Mouse (Mus musculus) fat pad, adult 2 months (tissue): ENCODE measurements around the gene Cbwd1.

ENCODE experiments used
- DNase-seq: peaks from one replicate; pipeline ENCODE4 v3.0.0-alpha.2; 2011; ENCODE audit warnings: low read depth, low spot score; ENCODE audit errors: extremely low read depth

Gene Cbwd1

DNA sequence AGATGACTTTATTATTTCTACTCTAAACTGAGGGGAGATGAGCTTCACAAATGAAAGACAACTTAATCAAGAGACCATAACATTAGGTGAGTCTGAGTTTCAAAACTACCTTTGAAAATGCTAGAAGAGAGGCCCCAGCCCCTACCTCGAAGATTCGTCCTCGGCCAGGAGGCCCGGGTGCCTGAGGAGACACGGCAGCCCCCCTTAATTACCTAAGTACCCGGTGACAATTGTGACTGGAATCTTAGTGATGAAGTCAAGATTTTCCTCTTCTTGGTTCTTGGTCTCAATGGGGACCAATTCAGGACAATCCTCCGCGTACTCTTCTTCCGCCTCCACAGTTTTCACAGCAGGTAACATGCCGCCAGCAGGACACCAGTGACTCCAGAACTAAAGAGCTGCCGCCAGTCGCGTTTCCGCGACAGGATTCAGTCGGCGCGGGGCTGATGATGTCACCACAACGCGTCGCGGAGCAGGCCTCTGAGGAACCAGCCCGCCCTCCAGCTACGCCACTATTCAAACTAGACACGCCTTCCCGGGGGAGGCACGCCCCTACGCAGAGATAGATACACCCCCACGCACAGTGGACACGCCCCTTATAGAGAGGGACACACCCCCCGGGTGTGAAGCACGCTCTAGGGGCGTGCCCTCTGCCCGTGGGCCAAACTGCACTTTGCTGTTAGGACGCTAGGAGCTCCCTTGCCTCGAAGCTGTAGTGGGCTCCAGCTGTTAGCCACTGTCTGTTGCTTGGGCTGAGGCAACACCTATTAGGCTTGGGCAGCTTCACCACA, at the start of gene Cbwd1:
Cbwd1 (minus strand) TSS at position 439 of the 791 bp plus-strand sequence.
- DNase-seq, result peak; percentile 82

DNA sequence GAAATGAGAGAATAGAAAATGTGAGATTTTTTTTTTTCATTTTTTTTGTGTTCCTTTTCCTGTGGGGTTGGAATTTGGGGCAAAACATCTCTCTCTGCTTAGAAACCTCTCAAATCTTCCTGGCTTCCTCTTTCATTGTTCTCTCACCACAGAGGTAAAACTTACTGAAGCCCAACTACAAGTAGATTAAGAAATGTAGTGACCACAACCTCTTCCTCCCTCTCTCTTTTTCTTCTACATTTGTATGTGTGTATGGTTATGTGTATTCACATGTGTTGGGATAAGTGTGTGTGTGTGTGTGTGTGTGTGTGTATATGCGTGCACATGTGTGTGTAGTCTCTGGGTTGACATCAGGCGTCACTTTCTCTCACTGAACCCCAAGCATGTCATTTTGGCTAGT, 47.1 kb upstream of the Cbwd1 start:
- no peak for DNase-seq

DNA sequence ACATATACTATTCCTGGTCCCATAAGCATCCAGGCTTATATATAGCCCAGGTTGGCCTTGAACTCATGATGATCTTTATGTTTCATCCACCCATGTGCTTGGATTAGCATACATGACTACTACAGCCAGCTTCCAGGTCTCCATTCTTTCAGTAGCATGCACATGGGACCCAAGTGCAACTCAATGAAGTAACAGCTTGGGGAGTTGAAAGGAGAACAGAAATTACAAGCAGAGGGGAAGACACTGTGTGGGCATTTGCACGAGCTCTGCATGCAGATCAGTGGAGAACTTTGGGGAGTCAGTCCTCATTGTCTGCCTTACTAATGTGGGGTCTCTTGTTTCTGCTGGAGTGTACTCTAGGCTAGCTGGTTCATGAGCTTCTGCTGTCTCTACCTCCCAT, 45.3 kb upstream of the Cbwd1 start:
- no peak for DNase-seq

DNA sequence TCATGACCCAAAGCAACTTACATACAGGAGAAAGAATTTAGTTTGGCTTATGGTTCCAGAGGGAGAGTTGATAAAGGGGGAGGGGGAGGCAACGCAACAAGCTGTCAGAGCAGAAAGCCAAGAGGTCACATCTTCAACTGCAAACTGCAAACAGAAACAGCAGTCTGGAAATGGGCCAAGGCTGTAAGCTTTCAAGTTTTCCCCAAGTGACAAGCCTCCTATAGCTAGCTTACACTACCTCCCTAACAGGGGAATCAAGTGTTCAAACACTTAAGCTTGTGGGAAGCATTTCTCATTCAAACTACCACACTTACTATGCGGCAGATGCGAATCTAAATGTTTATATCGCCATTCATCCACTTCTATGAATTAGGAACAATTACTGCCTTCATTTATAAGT, 42.4 kb upstream of the Cbwd1 start:
- no peak for DNase-seq

DNA sequence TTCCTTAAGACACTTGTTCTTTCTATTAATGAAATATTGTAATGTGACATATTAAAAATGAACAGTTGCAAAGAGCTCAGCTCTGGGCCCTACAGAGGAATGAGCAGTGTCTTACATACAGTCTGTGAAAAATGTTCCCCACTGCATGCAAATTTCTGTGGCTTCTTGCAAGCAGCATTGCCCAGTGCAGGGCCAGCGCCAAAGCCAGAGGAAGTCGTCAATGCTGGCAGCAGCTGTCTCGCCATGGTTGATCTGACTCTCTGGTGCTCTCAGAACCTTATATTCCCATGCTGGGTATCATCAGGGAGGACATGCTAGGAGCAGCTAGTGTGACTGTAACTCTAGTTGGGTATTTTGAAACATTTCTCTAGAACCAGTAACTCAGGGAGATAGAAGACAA, 41.4 kb upstream of the Cbwd1 start:
- DNase-seq, result no peak

DNA sequence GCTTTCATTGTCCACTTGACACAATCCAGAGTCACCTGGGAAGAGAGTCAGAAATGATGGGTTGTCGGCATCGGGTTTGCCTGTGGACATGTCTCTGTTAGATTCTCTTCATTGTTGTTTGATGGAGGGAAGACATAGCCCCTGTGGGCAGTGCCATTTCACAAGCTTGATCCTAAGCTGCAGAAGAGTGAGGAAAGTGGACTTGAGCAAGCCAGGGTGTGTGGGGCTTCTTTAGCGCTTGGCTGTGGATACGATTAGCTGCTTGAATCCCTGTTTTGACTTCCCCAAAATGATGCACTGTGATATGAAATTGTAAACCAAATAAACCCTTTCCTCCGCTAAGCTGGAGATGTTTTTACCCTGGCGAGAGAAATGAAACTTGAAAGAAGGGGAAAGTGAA, 40.6 kb upstream of the Cbwd1 start:
- no peak for DNase-seq

DNA sequence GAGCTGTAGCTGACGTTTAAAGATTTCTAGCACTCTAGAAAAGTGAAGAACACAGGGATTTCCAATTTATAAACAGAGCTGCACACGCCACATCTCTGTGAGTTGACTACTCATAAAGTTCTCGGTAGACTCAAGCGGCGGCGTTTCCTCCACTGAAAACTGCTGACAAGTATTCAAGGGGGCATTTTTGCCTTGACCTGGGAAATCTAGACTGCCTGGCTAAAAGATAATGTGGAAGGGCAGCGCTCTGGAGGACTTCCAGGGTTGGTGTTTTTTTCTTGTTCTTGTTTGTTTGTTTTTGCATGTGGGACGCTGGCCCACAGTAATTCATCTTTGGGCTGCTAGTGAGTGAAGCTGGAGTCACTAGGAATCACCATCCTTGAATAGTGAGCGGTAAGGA, 38.7 kb upstream of the Cbwd1 start:
- no peak for DNase-seq

DNA sequence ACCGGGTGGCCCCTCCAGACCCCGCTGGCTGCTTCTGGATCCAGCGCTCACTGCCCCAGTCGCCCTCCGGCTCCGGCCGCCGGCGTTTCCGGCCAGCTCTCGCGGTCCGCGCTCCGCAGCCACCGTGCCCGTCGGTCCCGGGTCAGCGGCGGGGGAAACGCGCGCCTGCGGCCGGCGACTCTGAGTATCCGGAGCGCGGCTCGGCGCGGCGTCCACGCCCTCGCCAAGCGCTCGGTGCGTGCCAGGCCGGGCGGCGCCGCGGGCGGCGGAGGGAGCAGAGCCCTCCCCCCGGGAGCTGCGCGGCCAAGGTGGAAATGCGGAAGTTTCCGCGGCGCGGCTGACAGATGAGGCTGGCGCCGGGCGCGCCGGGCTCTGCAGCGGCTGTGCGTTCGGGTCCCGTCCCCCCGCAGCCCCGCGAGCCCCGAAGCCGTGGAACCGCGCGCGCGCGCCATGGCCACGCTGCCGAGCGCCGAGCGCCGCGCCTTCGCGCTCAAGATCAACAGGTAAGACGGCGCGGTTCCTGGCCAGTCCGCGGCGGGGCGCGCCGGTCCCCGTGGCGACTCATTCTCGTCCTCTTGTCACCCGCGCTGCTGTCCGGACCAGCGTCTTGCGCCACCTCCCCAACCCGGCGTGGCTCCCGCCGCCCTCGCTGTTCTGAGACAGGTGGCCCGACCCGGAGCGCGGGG, 37.9 kb upstream of the Cbwd1 start, which contains the start of gene Dock8:
Dock8 (plus strand) TSS at position 334 of the 686 bp plus-strand sequence.
- no peak for DNase-seq

DNA sequence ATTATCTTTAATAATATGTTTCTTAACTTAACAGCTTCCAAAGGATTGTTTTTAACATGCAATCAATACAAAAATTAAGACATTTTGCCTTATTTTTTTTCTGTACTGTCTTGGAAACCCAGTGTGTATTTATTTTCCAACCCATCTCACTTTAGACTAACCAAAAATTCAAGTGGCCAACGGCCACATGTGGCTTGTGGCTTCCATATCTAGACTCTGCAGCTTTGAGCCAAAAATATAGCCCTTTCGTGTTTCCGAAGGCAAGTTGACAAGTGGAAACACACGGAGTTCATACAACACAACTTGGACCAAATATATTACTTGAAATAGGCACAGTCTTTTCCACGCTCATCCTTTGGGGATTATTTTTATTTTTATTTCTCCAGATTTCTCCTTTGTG, 37.2 kb upstream of the Cbwd1 start:
- DNase-seq, result no peak

DNA sequence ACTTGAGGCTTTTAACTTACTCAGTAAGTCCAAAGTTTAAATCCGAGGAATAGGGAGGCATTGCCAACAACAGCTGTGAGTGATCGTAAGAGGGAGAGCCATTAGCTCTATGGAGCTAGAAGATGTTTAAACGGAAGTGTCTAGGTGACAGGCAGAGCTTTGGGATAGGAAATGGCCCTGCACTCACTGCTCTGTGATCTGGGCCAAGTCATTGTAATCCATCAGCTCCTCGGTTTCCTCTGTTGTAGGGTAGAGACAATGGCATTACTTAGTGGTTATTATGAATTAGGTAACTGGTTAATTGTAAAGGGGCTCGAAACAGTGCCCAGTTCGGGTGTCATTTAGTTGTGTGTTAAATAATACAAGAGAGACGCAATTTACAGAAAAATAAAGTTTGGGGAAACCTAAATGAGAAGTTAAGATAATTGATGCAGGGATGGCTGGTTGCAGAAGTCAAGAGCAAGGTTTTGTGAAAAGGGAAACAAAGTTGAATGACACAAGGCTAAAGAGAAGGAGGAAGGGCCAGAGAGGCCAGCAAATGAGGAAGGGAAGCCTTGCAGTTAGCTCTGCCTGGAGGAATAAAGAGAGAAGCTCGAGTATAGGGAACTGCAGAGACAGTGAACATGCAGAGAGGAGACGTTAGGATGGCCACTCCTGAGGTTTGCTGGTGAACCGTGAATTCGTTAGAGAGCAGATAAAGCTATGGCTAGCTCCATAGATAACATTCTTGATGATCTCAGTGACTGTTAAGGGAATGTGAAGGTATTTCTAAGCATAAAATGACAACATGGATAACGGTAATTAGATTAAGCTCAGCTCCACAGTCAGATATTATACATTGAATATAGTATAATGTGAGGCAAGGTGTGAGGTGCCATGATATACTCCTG, 35.6 kb upstream of the Cbwd1 start:
- no peak for DNase-seq

DNA sequence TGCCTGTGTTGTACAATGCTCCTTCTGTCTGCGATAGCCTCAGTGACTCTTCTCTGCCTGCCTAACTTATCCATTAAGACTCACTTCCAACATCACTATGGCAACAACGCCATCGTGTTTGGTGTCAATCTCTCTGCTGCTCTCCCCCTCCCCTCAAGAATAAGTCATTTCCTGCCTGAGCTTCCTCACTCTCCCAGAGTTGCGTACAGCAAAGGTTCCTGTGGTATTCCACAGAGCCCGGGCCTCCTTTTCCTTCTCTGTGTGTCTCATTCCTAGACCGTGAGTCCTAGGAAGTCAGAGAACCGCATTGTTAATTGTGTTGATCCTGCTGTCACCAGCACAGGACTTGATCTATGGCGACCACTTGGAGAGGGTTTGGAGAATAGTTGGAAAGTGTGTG, 33.5 kb upstream of the Cbwd1 start:
- DNase-seq, result no peak

DNA sequence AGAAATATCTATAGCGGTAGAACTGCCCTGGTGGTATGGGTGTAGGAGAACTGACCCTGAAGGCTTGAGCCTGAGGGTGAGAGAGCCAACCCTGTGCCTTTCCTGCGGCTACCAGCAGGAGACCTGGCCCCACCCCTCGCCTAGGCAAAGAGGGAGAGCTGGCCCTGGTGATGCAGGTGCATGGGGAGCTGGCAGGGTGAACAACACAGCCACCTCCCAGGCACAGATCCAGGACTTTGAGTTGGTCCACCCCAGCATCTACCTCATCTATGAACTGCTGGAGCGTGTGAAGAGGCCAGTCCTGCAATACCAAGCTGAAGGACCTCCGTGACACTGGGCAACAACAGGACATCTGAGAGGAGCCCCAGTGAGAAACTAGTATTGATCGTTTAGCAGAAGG, 32.1 kb upstream of the Cbwd1 start:
- DNase-seq, result no peak

DNA sequence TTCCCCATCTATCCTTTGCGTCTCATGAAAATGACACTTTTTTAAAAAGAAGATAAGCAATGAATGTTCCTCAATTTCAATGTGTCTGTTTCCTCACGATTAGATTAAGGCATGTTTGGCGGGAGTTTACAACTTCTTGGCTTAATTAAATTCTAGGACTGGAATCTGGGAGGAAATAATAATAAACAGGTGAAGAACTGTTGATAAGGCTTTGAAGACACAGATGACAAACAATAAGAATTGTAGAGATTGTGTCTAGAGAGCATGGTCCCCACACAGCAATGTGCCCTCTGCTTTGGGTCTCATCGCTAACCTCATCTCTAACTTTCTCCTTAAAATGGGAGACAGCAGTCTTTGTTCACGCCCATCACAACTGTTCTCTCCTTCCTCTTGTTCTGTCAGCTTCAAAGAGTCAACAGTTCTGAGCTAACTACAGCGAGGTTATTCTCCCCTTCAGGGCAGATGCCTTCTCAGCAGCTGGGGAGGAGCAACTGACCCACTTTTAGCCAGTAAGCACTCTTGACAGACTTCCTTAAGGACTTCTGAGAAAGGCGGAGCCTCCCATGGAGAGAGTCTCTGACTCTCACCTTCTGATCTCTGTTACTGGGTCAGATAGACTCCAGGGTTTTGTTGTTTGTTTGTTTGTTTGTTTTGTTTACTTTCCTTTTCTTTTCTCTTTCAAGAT, 28.9 kb upstream of the Cbwd1 start:
- no peak for DNase-seq

DNA sequence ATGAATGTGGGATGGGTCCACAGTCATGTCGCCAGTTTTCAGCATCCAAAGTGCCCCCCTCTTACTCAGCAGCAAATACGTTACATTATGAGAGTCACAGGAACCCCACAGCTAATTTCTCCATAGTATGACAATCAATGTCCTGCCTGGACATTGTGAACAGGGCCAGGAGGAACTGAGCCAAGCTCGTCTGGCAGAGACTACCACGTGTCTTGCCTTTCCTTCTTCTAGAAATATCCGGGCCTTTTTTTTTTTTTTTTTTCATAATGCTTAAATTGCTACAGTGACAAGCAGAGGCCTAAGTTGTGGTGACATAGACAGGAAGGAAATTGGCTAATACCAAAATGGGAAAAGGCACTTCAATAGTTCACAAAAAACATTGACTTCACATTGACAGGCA, 27.4 kb upstream of the Cbwd1 start:
- no peak for DNase-seq

DNA sequence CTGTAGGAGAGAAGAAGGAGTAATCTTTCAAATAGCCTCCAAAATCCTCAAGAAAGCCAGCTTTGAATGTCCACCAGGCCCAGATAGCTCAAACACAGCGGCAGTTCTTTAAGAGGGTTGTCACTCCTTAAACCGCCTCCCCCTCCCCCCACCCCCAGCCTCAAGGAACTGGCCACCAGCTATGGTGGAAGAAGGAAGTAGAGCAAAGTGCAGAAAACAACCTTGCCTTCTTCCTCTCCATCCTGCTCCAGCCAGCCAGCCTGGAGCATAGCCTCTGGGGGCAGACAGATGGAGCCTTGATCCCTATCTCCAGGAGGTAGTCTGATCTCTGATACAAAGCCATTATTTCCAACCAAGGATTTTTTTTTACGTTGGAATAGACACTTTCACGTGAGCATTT, 25.9 kb upstream of the Cbwd1 start:
- DNase-seq, result no peak

DNA sequence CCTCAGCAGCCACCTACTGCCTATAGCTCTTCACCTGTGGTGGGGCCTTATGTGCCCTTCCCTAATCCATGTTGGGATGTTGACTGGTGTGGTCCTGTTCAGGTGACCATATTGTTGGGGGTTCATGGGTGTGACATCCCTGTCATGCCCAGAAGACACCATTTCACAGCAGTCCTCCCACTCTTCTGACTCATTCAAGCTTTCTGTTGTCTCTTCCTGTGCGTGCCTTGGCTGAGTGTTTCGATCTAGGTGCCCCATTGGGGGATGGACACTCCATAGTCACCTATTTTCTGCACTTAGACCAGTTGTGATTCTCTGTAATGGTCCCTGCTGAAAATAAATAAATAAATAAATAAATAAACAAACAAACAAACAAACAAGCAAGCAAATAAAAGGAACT, 23.6 kb upstream of the Cbwd1 start:
- no peak for DNase-seq

DNA sequence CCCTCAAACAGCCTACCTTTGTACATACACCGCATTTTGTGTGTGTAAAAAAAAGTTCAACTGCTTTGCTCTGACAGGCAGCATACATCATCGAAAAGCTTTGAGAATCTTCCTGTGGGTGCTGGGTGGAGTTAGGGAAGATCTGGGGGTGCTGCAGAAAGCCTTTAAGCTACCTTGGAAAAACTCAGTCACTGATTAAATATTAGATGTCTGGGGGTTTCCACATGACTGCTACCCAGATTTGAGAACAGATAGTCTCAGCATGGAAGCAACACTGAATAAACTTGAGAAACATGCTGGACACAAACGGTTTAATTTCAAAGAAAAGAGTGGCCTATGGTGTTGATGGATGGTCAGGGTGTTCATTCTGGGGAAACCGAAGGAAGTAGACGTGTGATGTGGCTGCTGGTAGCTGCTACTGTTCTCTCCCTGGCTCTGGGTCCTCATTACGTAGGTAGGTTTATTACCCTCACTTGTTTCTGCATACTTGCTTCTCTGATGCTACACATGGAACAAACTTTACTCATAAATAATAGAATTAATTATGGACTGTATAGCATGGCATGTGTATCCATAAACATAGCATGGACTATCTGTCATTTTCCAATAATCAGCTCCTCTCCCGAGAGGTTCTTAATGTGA, 22.6 kb upstream of the Cbwd1 start:
- DNase-seq, result no peak

DNA sequence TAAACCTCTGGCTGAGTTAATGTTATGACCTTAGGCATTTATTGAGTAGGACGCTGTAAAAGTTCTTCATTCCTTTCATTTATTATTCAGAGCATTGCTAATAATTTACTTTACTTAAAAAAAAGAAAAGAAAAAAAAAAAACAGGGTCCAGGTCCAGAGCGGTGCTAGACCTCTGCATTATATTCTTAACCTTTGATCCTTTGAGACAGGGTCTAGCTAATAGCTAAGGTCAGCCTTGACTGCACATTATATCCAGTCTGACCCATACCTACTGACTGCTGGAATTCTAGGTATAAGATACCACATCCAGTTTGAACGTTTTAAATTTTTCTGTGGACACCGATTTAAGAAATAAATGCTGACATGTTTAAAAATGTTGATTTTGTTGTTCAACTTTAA, 21.6 kb upstream of the Cbwd1 start:
- no peak for DNase-seq

DNA sequence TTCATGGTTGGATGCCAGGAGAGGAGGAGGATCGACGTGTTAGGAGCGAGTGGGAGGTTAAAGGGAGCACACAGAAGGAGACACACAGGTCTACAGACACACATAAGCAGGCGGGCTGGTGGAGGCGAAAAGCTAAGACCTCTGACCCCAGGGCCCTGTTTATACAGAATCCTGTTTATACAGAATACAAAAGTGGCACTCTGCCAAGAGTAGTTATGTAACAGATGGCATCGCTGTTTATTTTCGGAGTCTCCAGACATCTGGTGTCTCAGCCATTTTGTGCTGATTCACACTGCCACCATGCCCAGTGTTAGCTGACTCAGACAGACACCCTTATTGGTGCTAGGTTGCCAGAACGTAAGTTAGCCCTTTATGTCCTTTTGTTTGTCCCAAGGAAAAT, 19.9 kb upstream of the Cbwd1 start:
- DNase-seq, result peak; percentile 56
